11 mouse cellular contexts compared by ENCODE assay signal in genomic region chr5:127336908-127337265, GRCm38 (mm10).
DNase-seq lines count a peak whose midpoint lies in the region; ATAC-seq and TF ChIP-seq lines count a peak whose summit lies in the region.
"Had no signal": no experiment of that assay in that cellular context is flagged by ENCODE, and none has a peak within 500 bp of the region (broad histone marks: within the 10 kb centered on the region; RNA-seq: fewer than 3 reads in every experiment).

No protein-coding gene starts in this region.

- no peaks in the 10 kb centered on the region for H3K36me3 ChIP-seq in forebrain, postnatal 0 days (ENCODE audit: insufficient read depth)
- no peaks in the 10 kb centered on the region for H3K36me3 ChIP-seq in midbrain, embryonic 11.5 days (ENCODE audit: control insufficient read depth, insufficient read depth, low read length)

- intact Hi-C loops in left cerebral cortex, postnatal 25 days (cut with DNase I): loop anchor here (5.0 kb wide), 1 partner anchor 80 kb away; no protein-coding TSS in a partner anchor

- no peak overlapping the region for H3K9ac ChIP-seq in forebrain, postnatal 0 days
- no peak overlapping the region for H3K9ac ChIP-seq in midbrain, embryonic 11.5 days (ENCODE audit: low read length)

- no peak for TF ChIP-seq CTCF in forebrain, postnatal 0 days (IDR thresholded peaks at IDR 0.05; ENCODE audit: low read depth)

- H3K27ac ChIP-seq in forebrain, postnatal 0 days (ENCODE audit: low read depth, low read length): no peak overlapping the region
- H3K27ac ChIP-seq in midbrain, embryonic 11.5 days (ENCODE audit: low read depth, low read length): peak overlapping the region; percentile 71; the same call in 1 of the 2 replicates

- DNase-seq in embryo, embryonic 10 days (ENCODE audit: low spot score): peak; percentile 54
- DNase-seq in embryo, embryonic 11 days: peak; percentile 34
- no peak for DNase-seq in forebrain, postnatal 0 days
- no peak for DNase-seq in midbrain, embryonic 11.5 days (ENCODE audit: low spot score, missing footprints)
- no peak for DNase-seq in testis, postnatal 14 days (ENCODE audit: low spot score)
- no peak for DNase-seq in left cerebral cortex, postnatal 25 days (ENCODE audit: low spot score in 2 of 2)
- DNase-seq: cerebellum, adult 8-10 months; heart, adult 11 months; layer of hippocampus, adult 9-11 months; thymus, postnatal 36 days had no signal

- H3K4me3 ChIP-seq in forebrain, postnatal 0 days (ENCODE audit: low read depth, low read length): no peak overlapping the region
- no peak overlapping the region for H3K4me3 ChIP-seq in midbrain, embryonic 11.5 days (ENCODE audit: low read depth, low read length)

- WGBS in forebrain, postnatal 0 days: 21% methylated on average over 5 of the region's 5 CpGs
- 11% methylated on average over 5 of the region's 5 CpGs for WGBS in midbrain, embryonic 11.5 days

- peaks cover 10% of the 10 kb centered on the region; the same call in 1 of the 2 replicates for H3K4me1 ChIP-seq in forebrain, postnatal 0 days (ENCODE audit: insufficient read depth)
- H3K4me1 ChIP-seq in midbrain, embryonic 11.5 days (ENCODE audit: control insufficient read depth, insufficient read depth, low read length): peaks cover 43% of the 10 kb centered on the region

- no peaks in the 10 kb centered on the region for H3K9me3 ChIP-seq in forebrain, postnatal 0 days (ENCODE audit: low read length)
- H3K9me3 ChIP-seq in midbrain, embryonic 11.5 days (ENCODE audit: control insufficient read depth, low read length): no peaks in the 10 kb centered on the region

- H3K27me3 ChIP-seq in forebrain, postnatal 0 days (ENCODE audit: insufficient read depth, low read length): no peaks in the 10 kb centered on the region
- H3K27me3 ChIP-seq in midbrain, embryonic 11.5 days (ENCODE audit: control insufficient read depth, insufficient read depth, low read length): no peaks in the 10 kb centered on the region

- ATAC-seq in forebrain, postnatal 0 days: peak; percentile 2; the same call in 1 of the 2 replicates
- ATAC-seq in midbrain, embryonic 11.5 days (ENCODE audit: low FRiP score): 0 out of 2 replicates have a peak, but pooled peaks have one; percentile 28
- no peak for ATAC-seq in CD4-positive, CD25-positive, alpha-beta regulatory T cell, adult 4 months

- peak overlapping the region; percentile 28; the same call in 1 of the 2 replicates for H3K4me2 ChIP-seq in forebrain, postnatal 0 days (ENCODE audit: low read depth)
- H3K4me2 ChIP-seq in midbrain, embryonic 11.5 days: peak overlapping the region; percentile 34

Comparison
In these comparisons a context has a peak if more than half of its experiments do, and no peak if none do; other contexts are left out.
1. DNase-seq: peak in embryo, embryonic 10 days (single experiment) and embryo, embryonic 11 days (single experiment); none in forebrain, postnatal 0 days (single experiment), midbrain, embryonic 11.5 days (single experiment), testis, postnatal 14 days (single experiment) and left cerebral cortex, postnatal 25 days (0 of 2).